Mouse (Mus musculus): Measurements from ENCODE around the gene Gm17387.
A peak's percentile ranks its signal among the peaks of the same experiment; 100 is the strongest.

The Gm17387 gene

DNA sequence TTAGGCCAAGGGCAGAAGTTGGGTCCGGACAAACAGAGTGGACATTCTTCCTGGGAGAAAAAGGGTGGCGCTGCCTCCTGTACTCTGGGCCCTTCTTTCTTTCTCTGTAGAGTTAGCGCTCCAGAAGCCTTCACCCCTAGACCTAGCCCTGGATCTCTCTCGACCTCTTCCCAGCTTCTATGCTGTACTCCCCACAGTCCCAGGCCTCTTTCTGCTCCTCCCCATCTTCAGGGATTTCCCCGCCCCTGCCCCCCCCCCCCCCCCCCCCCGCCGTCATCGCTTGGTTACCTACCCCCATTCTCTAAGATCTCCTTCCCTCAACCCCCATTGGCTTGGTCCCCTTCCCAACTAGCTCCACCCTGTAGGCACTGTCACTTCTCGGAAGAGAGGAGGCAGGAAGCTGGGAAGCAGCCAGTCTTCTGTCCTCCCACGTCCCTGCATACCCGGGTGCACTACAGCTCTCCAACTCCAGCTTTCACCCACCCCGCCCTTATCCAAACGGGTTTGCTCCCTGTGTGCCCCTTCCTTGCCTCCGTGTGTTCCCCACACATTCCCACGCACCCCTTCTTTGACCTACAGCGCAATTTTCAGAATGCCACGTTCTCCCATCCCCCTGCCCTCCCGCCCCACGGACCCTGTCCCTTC lies 18.8 kb downstream of the Gm17387 start:
- no peak for DNase-seq (ENCODE audit: low read depth, low spot score)

- DNase-seq (ENCODE audit: low read depth, low spot score): peak; percentile 92
These were observed 19.6 kb downstream of the Gm17387 start for GRCm38 (mm10) chr7:141048226-141049218.

DNA sequence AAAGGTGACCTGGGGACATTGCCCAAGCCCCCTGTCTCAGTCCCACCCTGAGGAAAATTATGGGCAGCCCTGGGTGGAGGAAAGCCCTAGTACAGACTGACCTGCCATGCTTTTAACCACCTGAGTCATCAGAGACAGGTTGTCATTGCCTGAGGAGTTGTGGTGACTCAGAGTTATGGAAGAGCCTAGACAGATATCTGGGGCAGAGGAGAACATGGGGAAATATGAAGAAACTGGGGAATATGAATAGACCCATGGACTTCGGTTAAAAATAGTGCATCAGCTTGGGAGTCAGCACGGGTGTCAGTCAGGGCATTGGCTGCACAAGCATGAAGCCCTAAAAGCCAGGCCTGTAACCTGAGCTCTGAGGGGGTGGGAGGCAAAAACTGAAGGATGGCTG lies 20.4 kb downstream of the Gm17387 start:
- no peak for DNase-seq (ENCODE audit: low read depth, low spot score)

- DNase-seq (ENCODE audit: low read depth, low spot score): no peak
These were observed 22.2 kb downstream of the Gm17387 start for GRCm38 (mm10) chr7:141051060-141051685.

DNA sequence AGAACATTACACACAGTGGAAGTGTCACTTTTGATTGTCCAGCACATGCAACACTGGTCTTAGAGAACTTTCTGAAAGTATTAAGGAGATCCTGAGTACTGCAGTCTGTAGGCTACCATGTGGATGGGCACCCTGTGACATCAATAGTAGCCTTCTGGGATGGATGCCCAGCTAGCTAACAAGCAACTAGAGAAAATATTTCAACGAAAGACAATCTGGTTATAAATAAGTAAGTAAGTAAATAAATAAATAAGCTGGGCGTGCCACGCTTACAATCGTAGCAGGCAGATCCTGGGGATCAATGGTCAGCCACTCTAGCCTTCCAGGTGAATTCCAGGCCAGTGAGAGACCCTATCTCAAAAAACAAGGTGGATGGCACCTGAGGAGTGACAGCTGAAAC lies 23.1 kb downstream of the Gm17387 start:
- DNase-seq (ENCODE audit: low read depth, low spot score): no peak

DNA sequence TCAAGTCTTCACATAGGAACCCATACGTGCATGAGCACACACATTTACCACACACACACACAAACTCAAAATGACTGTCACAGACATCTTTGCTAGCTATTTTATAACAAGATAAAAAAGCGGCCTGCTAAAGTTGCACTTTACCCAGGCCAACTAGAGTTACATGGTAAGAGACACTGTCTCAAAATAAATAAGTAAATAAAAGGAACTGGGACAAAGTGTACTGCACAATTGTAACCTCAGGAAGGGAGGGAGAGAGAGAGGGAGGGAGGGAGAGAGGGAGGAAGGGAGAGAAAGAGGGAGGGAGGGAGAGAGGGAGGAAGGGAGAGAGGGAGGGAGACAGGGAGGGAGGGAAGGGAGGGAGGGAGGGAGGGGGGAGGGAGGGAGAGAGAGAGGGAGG lies 23.5 kb downstream of the Gm17387 start:
- no peak for DNase-seq (ENCODE audit: low read depth, low spot score)

- DNase-seq (ENCODE audit: low read depth, low spot score): no peak
These were observed 26.9 kb downstream of the Gm17387 start for GRCm38 (mm10) chr7:141055785-141056184.

- DNase-seq (ENCODE audit: low read depth, low spot score): peak; percentile 57
These were observed 28.0 kb downstream of the Gm17387 start for GRCm38 (mm10) chr7:141056976-141057375.

GRCm38 (mm10) chr7:141057541-141057940 lies 28.6 kb downstream of the Gm17387 start:
- no peak for DNase-seq (ENCODE audit: low read depth, low spot score)

DNA sequence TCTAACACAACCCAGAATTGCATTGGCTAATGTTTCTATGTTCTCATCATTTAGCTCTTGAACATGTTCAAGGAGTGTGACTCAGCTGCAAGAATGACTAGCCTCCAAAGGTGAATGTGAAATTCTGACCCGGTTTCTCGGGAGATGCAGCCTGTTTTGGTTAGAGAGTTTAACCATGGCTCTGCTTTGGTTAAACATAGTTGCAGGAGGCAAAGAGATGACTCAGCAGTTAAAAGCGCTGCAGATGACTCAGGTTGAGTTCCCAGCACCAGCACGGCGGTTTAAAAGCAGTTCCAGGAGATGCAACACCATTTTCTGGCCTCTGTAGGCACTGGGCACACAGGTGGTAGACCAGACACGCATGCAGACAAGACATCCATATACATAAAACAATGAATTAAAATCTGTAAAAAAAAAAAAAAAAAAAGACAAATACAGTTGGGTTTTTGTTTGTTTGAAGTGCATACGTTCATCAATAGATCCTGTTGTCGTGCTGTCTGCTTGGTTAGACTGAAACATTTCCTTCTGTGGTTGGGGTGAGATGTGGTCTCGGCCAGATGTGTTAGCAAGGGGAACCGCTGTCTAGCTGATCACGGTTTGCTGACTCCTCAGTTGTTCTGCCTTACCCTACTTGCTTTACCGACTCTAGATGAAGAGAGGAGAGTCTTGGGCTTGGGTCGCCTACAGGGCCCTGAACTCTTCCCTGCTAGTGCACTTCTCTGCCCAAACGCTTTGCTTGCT lies 29.8 kb downstream of the Gm17387 start:
- DNase-seq (ENCODE audit: low read depth, low spot score): peak; percentile 52

- DNase-seq (ENCODE audit: low read depth, low spot score): no peak
These were observed 31.0 kb downstream of the Gm17387 start for GRCm38 (mm10) chr7:141059929-141060328.

GRCm38 (mm10) chr7:141060426-141061242 lies 31.7 kb downstream of the Gm17387 start, which contains the start of gene B4galnt4:
TSS of gene B4galnt4 (plus strand) at chr7:141061104.
- no peak for DNase-seq (ENCODE audit: low read depth, low spot score)

- DNase-seq (ENCODE audit: low read depth, low spot score): no peak
These were observed 32.4 kb downstream of the Gm17387 start for GRCm38 (mm10) chr7:141061269-141061692.

- no peak for DNase-seq (ENCODE audit: low read depth, low spot score)
These were observed 33.6 kb downstream of the Gm17387 start for GRCm38 (mm10) chr7:141062525-141062924.

DNA sequence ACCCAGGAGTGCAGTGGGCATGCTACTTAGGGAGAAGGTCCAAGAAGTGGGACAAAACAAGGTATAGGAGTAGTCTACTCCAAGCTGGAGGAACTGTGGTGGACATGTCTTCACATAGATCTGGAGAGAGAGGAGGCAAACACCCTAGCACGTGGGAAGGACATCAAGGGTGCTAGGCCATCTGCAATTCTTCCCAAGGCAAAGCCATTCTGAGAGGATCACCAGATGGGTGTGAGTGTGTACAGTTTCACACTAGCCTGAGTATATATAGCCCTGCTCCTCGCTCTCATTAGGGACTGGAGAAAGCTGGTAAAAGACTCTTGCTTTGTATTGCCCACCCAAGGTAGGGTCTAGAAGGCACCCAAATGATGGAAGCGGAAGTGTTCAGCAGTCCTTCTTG lies 34.4 kb downstream of the Gm17387 start:
- no peak for DNase-seq (ENCODE audit: low read depth, low spot score)

- DNase-seq (ENCODE audit: low read depth, low spot score): no peak
These were observed 35.2 kb downstream of the Gm17387 start for GRCm38 (mm10) chr7:141064175-141064574.

GRCm38 (mm10) chr7:141064576-141064975 lies 35.6 kb downstream of the Gm17387 start:
- no peak for DNase-seq (ENCODE audit: low read depth, low spot score)

- no peak for DNase-seq (ENCODE audit: low read depth, low spot score)
These were observed 39.4 kb downstream of the Gm17387 start for GRCm38 (mm10) chr7:141068351-141068750.

- peak; percentile 49 for DNase-seq (ENCODE audit: low read depth, low spot score)
These were observed 41.3 kb downstream of the Gm17387 start for GRCm38 (mm10) chr7:141070058-141070862.
